Mouse (Mus musculus): ENCODE results near the gene Krt20.

DNA sequence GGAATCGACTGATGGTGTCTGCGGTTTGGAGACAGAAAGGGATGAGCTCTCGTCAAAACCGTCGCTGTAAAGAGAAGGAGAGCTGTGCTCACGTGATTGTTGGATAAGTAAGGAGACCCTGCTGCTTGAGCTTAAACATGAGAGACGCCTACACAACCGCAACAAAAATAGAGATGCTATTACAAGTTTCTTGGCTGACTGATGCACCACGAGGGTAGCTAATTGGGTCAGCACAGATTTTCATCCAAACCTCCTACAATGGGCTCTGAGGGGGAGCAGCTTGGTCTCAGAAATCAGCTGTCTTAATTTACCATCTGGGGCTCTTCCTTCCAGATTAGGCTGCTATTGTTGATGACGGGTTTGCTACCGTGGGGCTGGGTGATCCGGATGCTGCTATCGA, 21.0 kb downstream of the Krt20 start:
- TF ChIP-seq POLR2A (IDR thresholded peaks at IDR 0.05; ENCODE audit: insufficient read length, low read depth) (no peak), TCF3 (IDR thresholded peaks at IDR 0.05; ENCODE audit: insufficient read length, low read depth) (no peak), MAX (IDR thresholded peaks at IDR 0.05; ENCODE audit: low read depth) (no peak), MYOD1 (IDR thresholded peaks at IDR 0.05; ENCODE audit: control insufficient read depth in 1 of 3, insufficient read length in 2 of 3, low read depth in 2 of 3) (no peak), MYOG (IDR thresholded peaks at IDR 0.05; ENCODE audit: control insufficient read depth in 1 of 3, insufficient read depth in 1 of 3, insufficient read length in 2 of 3, low read depth in 2 of 3) (no peak)

All from myocyte (in vitro differentiated cells).